Mouse (Mus musculus) intestine, embryonic 15.5 days (tissue): Measurements from ENCODE around the gene Mpv17l2. TPM values are rescaled to one million over a fixed set of nuclear protein-coding genes. Genes with fewer than 3 reads are reported as not detected.
A peak's percentile ranks its signal among the peaks of the same experiment; 100 is the strongest.

Experiments
- ATAC-seq: fragments of 200-750 bp; cut with Nextera tagmentation; 2 replicates; pipeline ENCODE4 v1.8.0; 2017; ENCODE audit warnings: moderate TSS enrichment, moderate library complexity
- H3K27ac ChIP-seq: fragments of 300-500 bp; sonication (generic); 2 replicates; pipeline ENCODE4 v1.5.1; 2015; ENCODE audit warnings: mild to moderate bottlenecking, inconsistent platforms
- H3K27me3 ChIP-seq: fragments of 300-500 bp; sonication (generic); replicated peaks from 2 replicates; pipeline ENCODE4 v1.6.1; 2015; ENCODE audit warnings: inconsistent platforms
- H3K36me3 ChIP-seq: fragments of 300-500 bp; sonication (generic); 2 replicates; pipeline ENCODE4 v1.6.1; 2015; ENCODE audit warnings: inconsistent platforms
- H3K4me1 ChIP-seq: fragments of 300-500 bp; sonication (generic); replicated peaks from 2 replicates; pipeline ENCODE4 v1.6.1; 2015; ENCODE audit warnings: inconsistent platforms
- H3K4me2 ChIP-seq: fragments of 300-500 bp; sonication (generic); replicated peaks from 2 replicates; pipeline ENCODE4 v1.6.1; 2015; ENCODE audit warnings: mild to moderate bottlenecking, inconsistent platforms
- H3K4me3 ChIP-seq: fragments of 300-500 bp; sonication (generic); replicated peaks from 2 replicates; pipeline ENCODE4 v1.5.1; 2015; ENCODE audit warnings: inconsistent platforms
- H3K9ac ChIP-seq: fragments of 300-500 bp; sonication (generic); 2 replicates; pipeline ENCODE4 v1.6.1; 2015; ENCODE audit warnings: inconsistent platforms
- H3K9me3 ChIP-seq: fragments of 300-500 bp; sonication (generic); 2 replicates; pipeline ENCODE4 v1.6.1; 2016; ENCODE audit warnings: inconsistent platforms
- WGBS: fragments of 180-500 bp; shearing (Covaris S2); methylation state at CpG from one replicate; pipeline ENCODE4 v1.1.7; 2015; 5-methylcytosine and 5-hydroxymethylcytosine counted together
- polyA plus RNA-seq: library from polyadenylated mRNA; unstranded; fragments of >200 nt; fragmentation: Nextera tagmentation; extraction: Ambion mirVana; gene quantifications from 2 replicates; pipeline ENCODE4 v1.2.1, GENCODE M21; 2015

Mpv17l2 gene
- 59.1 and 72.6 TPM in 2 replicates for polyA plus RNA-seq

DNA sequence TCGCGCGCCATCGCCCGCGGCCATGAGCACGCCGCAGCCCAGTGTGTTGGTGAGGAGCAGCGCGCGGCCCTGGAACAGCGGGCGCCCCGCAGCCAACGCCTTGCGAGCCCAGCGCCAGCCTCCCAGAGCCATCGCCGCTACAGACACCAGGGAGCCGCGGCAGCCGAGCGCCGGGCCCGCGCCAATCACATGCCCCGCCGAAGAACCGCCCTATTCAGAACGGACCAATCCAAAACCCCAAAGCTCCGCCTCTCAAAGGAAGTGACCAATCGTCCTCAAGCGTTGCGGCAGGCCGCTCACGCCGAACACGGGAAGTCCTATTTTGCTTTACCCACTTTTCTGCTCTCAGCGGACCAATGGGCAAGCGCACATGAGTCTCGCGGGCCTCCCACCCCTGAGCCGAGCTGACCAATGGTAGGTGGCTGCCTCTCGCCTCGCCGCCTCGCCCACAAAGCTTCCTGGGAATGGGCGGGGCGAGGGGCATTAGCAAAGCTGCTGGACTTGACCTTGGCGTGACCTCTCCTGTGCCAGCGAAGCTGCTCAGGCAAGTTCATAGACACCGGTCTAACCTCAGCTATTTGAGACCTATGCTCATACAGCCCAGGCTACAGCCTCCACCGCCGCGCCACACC, at the start of gene Mpv17l2:
TSS of gene Mpv17l2 (minus strand) at position 172 of the 632 bp plus-strand sequence.
- Histone ChIP-seq H3K36me3 (peaks cover 17% of the 10 kb centered on the region), H3K4me2 (peak within 1 kb of the TSS; percentile 94), H3K4me1 (peaks cover 45% of the 10 kb centered on the region), H3K9ac (peak within 1 kb of the TSS; percentile 84), H3K27me3 (no peaks in the 10 kb centered on the region), H3K9me3 (no peaks in the 10 kb centered on the region), H3K4me3 (peak within 1 kb of the TSS; percentile 81), H3K27ac (peak within 1 kb of the TSS; percentile 76)
- peak; percentile 93 for ATAC-seq
- WGBS = under 1% methylated on average over 55 of the region's 55 CpGs

DNA sequence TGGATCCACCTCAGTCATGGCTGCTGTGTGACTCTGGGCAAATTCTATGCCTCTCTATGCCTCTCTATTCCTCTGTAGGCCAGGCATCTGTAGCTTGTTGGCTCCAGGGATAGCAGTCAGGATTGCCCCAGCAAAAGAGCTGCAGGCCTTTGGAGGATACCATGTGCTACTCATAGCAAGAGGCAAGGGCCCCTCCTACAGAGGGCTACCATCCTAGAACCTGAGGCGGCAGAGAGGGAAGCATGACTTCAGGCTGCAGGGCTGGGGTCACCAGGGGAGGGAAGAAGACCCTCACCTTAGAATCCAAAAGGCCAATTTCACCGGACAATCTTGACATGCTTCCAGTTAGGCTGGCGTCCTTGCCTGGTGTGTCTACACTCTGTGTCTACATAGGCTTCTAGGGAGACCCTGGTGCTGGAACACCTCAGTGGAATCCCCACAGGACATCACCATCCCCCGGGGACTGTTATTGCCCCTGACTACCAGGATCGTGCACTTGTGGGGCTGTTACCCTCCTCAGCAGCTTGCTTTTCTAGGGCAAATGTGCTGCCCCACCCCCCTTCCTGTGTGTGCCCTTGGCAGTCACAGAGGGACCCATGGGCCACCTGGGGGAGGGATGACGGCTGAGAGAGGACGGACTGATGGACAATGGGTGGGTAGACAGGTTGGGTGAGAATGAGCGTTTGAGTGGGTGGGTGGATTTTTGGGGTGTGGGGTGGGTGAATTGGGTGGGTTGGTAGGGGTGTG, 48.4 kb upstream of the Mpv17l2 start:
- no peak for ATAC-seq
- 78% methylated on average over 8 of the region's 8 CpGs for WGBS
- Histone ChIP-seq H3K36me3 (no peaks in the 10 kb centered on the region), H3K27ac (no peak overlapping the region), H3K4me3 (no peak overlapping the region), H3K9me3 (no peaks in the 10 kb centered on the region), H3K27me3 (peaks cover 3% of the 10 kb centered on the region; the same call in 1 of the 2 replicates), H3K4me2 (no peak overlapping the region), H3K4me1 (peaks cover 5% of the 10 kb centered on the region; the same call in 1 of the 2 replicates), H3K9ac (no peak overlapping the region)

DNA sequence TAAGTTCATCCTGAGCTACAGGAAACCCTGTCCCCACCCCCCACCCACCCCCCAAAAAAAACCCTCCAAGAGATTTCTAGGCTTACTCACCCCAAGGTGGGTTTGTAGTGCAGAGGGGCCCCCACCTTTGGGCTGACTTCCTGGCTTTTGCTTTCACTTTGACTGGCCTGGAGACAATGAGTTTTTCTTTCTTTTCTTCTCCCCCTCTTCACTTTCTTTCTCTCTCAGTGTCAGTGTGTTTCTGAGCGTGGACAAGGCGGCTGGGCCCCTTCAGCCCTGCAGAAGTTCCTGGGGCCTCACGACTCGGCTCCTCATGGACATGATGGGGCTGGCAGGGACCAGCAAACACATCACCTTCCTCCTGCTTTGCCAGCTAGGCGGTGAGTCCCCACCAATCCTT, 47.5 kb upstream of the Mpv17l2 start, which contains the start of gene Il12rb1:
TSS of gene Il12rb1 (plus strand) at position 211 of the 400 bp plus-strand sequence.
- H3K27ac ChIP-seq = no peak within 1 kb of the TSS
- no peak for ATAC-seq
- H3K4me3 ChIP-seq = no peak within 1 kb of the TSS
- no peak within 1 kb of the TSS for H3K4me2 ChIP-seq
- no peaks in the 10 kb centered on the region for H3K36me3 ChIP-seq
- no peaks in the 10 kb centered on the region for H3K9me3 ChIP-seq
- peaks cover 13% of the 10 kb centered on the region for H3K4me1 ChIP-seq
- no peak within 1 kb of the TSS for H3K9ac ChIP-seq
- 63% methylated on average over 5 of the region's 5 CpGs for WGBS
- peaks cover 10% of the 10 kb centered on the region for H3K27me3 ChIP-seq

DNA sequence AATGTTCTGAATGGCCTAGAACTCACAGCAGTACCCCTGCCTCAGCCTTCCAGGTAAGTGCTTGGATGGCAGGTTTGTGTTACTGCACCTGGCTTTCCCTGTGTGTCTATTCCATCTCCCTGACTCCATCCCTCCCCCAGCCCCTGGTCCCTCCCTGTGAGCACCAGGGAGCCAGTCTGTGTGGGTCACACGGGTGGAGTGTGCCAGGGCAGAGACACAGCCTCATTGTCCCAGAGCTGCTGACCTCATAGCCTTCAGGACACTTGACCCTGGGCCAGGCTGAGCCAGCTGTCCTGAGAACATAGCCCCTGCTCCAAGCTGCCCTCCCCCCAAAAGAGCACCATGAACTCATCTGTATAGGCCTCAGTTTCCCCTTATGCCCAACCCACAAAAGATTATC, 46.6 kb upstream of the Mpv17l2 start:
- H3K4me1 ChIP-seq = peaks cover 13% of the 10 kb centered on the region
- H3K36me3 ChIP-seq = no peaks in the 10 kb centered on the region
- H3K27me3 ChIP-seq = peaks cover 12% of the 10 kb centered on the region
- no peak overlapping the region for H3K4me3 ChIP-seq
- no peak overlapping the region for H3K27ac ChIP-seq
- no peak for ATAC-seq
- whole genome bisulfite sequencing = 44% methylated on average over 1 of the region's 1 CpGs
- no peak overlapping the region for H3K9ac ChIP-seq
- no peak overlapping the region for H3K4me2 ChIP-seq
- no peaks in the 10 kb centered on the region for H3K9me3 ChIP-seq

DNA sequence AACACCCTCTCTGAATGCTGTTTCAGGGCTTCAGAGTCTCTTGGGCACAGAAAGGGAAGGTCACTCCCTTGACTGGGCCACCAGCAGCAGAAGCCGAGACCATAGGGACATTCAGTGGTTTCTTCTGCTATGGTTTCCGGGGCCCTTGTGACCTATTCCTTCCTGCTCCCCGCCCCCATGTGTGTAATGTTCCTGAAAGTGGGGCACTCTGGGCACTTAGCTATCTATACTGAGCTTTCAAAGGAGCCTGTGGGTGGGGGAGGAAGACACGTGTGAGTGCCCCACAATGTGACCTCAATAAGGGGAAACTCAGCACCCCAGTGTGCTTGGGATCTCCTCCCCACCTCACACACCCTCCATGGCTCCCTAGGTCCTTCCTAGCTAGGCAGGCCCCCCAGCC, 45.8 kb upstream of the Mpv17l2 start:
- Histone ChIP-seq H3K36me3 (no peaks in the 10 kb centered on the region), H3K27ac (no peak overlapping the region), H3K9ac (no peak overlapping the region), H3K9me3 (no peaks in the 10 kb centered on the region), H3K27me3 (peaks cover 18% of the 10 kb centered on the region), H3K4me1 (peaks cover 13% of the 10 kb centered on the region), H3K4me3 (no peak overlapping the region), H3K4me2 (no peak overlapping the region)
- 67% methylated on average over 4 of the region's 4 CpGs for WGBS
- no peak for ATAC-seq

DNA sequence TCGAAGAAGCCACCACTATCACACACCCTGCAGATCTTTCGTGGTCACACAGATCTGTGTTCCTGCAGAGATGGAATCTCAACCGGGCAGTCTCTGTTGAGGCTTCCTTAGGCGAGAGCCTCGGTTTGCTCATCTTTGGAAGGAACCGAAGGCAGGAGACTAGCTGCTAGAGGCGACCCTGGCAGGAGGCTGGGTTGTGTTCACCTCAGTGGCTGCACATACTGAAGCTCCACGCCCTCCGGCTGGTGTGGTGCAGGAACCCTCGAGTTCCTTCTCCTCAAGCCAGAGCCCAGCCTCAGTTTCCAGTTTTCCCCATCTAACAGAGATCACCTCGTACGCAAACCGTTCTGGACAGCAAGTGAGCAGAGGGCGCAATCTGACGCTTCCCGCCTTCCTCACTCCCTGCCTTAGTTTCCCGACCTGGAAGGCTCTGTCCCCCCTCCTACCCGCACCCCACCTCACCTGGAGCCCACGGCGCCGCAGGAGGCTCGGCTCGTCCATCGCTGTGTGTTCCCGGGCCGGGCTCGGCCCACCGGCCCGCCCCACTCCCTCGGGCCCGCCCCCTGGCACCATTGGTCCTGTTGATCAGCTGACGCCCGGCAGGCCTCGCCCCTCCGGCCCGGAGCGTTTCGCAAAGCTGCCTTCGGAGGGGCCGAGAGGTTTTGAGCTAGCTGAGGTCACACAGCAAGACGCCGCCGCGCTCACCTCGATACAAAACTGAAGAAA, 43.9 kb upstream of the Mpv17l2 start, which contains the start of gene Mast3:
TSS of gene Mast3 (minus strand) at position 574 of the 726 bp plus-strand sequence.
- WGBS = under 1% methylated on average over 45 of the region's 45 CpGs
- Histone ChIP-seq H3K36me3 (no peaks in the 10 kb centered on the region), H3K9ac (peak within 1 kb of the TSS; percentile 45), H3K27ac (no peak within 1 kb of the TSS), H3K4me2 (peak within 1 kb of the TSS; percentile 96), H3K4me3 (peak within 1 kb of the TSS; percentile 55), H3K27me3 (peaks cover 19% of the 10 kb centered on the region), H3K4me1 (peaks cover 13% of the 10 kb centered on the region), H3K9me3 (no peaks in the 10 kb centered on the region)
- peak; percentile 92 for ATAC-seq

DNA sequence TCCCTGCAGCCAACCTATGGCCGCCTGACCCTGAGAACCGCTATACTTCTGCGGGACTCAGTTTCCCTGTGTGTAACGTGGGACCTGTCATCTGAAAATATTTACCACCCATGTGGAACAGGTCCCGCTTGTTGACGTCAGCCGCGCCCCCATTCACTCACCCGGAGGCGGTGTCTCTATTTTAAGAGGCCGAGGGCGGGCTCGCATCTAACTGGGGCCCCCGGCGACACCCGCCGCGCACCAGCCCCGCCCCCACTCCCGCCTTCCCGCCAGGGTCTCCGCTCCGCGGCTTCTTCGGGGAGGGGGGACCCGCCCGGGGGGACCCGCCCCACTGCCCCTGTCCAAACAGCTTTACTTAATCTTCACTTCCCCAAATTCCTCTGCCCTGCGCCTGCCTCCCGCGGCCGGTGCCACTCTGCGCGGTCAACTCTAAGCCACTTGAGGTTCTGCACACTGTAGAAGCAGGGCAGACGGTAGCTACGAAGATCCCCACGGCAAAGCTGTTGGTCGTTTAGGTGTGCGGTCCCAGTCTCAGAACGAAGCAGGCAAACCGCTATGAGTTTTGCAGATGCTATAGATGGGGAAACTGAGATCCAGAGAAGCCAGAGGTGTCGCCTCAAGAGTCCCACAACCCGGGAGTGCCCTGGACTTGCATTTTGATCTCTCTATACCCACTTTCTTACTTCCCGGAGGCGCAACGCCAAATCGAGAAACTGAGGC, 43.2 kb upstream of the Mpv17l2 start:
- Histone ChIP-seq H3K27me3 (peaks cover 26% of the 10 kb centered on the region), H3K9ac (peak overlapping the region; percentile 45), H3K9me3 (no peaks in the 10 kb centered on the region), H3K4me1 (peaks cover 13% of the 10 kb centered on the region), H3K4me3 (peak overlapping the region; percentile 55), H3K36me3 (no peaks in the 10 kb centered on the region), H3K27ac (no peak overlapping the region), H3K4me2 (peak overlapping the region; percentile 96)
- 2% methylated on average over 47 of the region's 47 CpGs for WGBS
- peak; percentile 20; the same call in 1 of the 2 replicates for ATAC-seq

DNA sequence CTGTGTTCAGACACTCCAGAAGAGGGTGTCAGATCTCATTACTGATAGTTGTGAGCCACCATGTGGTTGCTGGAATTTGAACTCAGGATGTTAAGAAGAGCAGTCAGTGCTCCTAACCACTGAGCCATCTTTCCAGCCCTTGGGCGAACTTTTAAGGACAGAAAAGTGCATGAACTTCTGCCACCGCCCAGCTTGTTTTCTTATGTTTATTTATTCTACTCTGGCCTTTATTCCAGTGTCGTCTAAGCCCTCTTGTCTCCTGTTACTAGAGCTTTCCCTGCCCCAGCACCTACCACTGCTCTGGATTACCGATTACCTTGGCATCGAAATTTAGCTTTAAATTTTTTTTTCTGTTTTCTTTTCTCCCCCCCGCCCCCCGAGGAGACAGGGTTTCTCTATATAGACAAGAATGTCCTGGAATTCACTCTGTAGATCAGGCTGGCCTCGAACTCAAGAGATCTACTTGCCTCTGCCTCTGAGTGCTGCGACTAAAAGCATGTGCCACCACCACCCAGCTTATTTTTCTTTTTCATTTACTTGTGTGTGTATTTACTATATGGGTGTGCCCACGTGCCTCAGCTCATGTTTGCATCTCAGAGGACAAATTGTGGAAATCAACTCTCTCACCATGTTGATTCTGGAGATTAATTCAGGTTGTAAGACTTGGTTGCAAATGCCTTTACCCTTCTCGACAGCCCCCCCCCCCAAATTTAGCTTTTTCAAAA, 42.2 kb upstream of the Mpv17l2 start:
- Histone ChIP-seq H3K27me3 (peaks cover 32% of the 10 kb centered on the region), H3K9ac (no peak overlapping the region), H3K4me3 (no peak overlapping the region), H3K4me1 (peaks cover 17% of the 10 kb centered on the region), H3K36me3 (no peaks in the 10 kb centered on the region), H3K4me2 (peak overlapping the region; percentile 96; the same call in 1 of the 2 replicates), H3K27ac (no peak overlapping the region), H3K9me3 (no peaks in the 10 kb centered on the region)
- WGBS = 66% methylated on average over 11 of the region's 11 CpGs
- ATAC-seq = no peak

DNA sequence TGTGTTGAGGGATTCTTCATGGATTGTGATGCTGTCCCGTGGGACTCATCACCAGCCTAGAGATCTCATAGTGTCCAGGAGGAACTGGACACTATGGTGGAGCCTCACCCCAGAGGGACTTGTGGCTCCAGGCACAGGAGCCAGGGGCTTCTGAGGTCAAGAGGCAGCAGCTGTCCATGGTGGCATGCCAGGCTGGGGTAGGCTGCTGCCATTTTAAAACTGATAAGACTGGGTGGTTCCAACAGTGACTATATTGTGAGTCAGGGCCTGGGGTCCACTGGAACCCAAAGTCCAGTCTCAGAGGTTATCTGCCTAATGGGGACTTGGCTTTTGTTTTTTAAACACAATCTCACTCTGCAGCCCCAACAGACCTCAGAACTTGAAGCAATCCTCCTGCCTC, 41.1 kb upstream of the Mpv17l2 start:
- 88% methylated on average over 1 of the region's 1 CpGs for WGBS
- Histone ChIP-seq H3K27me3 (peaks cover 32% of the 10 kb centered on the region), H3K4me3 (no peak overlapping the region), H3K4me2 (no peak overlapping the region), H3K4me1 (peaks cover 22% of the 10 kb centered on the region), H3K9me3 (no peaks in the 10 kb centered on the region), H3K36me3 (no peaks in the 10 kb centered on the region), H3K9ac (no peak overlapping the region), H3K27ac (no peak overlapping the region)
- ATAC-seq = no peak

DNA sequence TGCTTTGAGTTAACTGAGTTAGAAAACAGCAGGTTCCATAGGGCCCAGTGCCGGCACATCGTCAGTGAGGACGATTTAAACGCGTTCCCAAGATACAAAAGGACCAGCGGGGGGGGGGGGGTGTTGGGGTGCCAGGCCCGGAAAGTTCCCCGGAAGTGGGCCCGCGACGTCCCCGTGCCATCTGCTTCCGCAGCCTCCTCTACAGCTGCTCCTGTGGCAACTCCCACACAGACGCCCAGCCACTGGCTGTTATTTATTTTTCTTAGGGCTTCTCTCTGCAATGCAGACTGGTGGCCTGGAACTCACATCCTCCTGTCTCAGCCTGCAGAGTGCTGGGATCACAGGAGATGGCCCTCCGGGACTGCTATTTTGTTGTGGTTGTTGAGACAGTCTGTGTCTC, 40.4 kb upstream of the Mpv17l2 start:
- H3K9me3 ChIP-seq = no peaks in the 10 kb centered on the region
- no peak for ATAC-seq
- H3K36me3 ChIP-seq = no peaks in the 10 kb centered on the region
- H3K27ac ChIP-seq = no peak overlapping the region
- H3K4me1 ChIP-seq = peaks cover 27% of the 10 kb centered on the region
- peaks cover 32% of the 10 kb centered on the region for H3K27me3 ChIP-seq
- H3K9ac ChIP-seq = no peak overlapping the region
- whole genome bisulfite sequencing = 28% methylated on average over 15 of the region's 15 CpGs
- no peak overlapping the region for H3K4me3 ChIP-seq
- no peak overlapping the region for H3K4me2 ChIP-seq

DNA sequence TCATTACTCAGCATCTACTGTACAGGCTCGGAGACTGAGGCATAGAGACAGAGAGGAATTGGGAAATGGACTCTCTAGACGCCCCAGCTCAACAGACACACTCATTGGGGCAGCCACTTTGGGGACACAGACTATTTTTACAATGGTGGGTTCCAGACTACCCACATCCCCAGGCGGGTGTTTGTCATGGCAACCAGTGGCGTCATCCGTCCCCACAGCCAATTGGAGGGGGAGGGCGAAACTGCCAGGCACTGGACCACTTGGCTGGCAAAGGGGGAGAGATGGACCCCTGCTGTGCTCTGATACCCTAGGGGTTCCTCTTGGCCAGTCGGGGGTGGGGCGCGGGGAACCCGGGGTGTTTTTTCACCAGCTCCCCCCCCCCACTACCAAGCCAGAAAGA, 39.9 kb upstream of the Mpv17l2 start:
- no peaks in the 10 kb centered on the region for H3K9me3 ChIP-seq
- H3K36me3 ChIP-seq = no peaks in the 10 kb centered on the region
- no peak overlapping the region for H3K4me2 ChIP-seq
- H3K27me3 ChIP-seq = peaks cover 32% of the 10 kb centered on the region
- H3K4me1 ChIP-seq = peaks cover 30% of the 10 kb centered on the region
- H3K4me3 ChIP-seq = no peak overlapping the region
- no peak for ATAC-seq
- 61% methylated on average over 10 of the region's 10 CpGs for WGBS
- H3K27ac ChIP-seq = no peak overlapping the region
- H3K9ac ChIP-seq = no peak overlapping the region
